Mouse (Mus musculus) macrophage (primary cell): Measurements from ENCODE around the gene Igsf3. TPM values are rescaled to one million over a fixed set of nuclear protein-coding genes. Genes with fewer than 3 reads are reported as not detected.

ENCODE experiments used
- H3K27ac ChIP-seq: fragments of 350-480 bp; formaldehyde crosslinking; 2 replicates; pipeline ENCODE4 v1.9.0; 2021
- H3K36me3 ChIP-seq: fragments of 350-480 bp; formaldehyde crosslinking; 2 replicates; pipeline ENCODE4 v1.9.0; 2021; ENCODE audit errors: inconsistent target
- H3K4me3 ChIP-seq: fragments of 350-480 bp; formaldehyde crosslinking; 2 replicates; pipeline ENCODE4 v1.9.0; 2021; ENCODE audit errors: inconsistent target
- H3K79me2 ChIP-seq: fragments of 350-480 bp; formaldehyde crosslinking; 2 replicates; pipeline ENCODE4 v1.9.0; 2021; ENCODE audit errors: inconsistent target
- WGBS: methylation state at CpG from one replicate; pipeline ENCODE4 v1.1.7; 2026; ENCODE audit warnings: inconsistent platforms; ENCODE audit not compliant: missing documents; 5-methylcytosine and 5-hydroxymethylcytosine counted together
- polyA plus RNA-seq: library from polyadenylated mRNA; stranded (reverse); fragments of 250-400 nt; gene quantifications from 3 replicates; pipeline ENCODE4 v1.2.4, GENCODE M21; 2018; ENCODE audit warnings: inconsistent platforms

Gene Igsf3
- polyA plus RNA-seq, 1 experiment from 2014 or later: 0.03 TPM

GRCm38 (mm10) chr3:101506970-101507702 is 130.3 kb downstream of the Igsf3 start:
- Histone ChIP-seq H3K36me3 (no peaks in the 10 kb centered on the region), H3K4me3 (no peak overlapping the region), H3K79me2 (no peaks in the 10 kb centered on the region), H3K27ac (no peak overlapping the region)
- WGBS: 43% methylated on average over 13 of the region's 14 CpGs

GRCm38 (mm10) chr3:101507766-101508165 is 130.9 kb downstream of the Igsf3 start:
- H3K79me2 ChIP-seq: no peaks in the 10 kb centered on the region
- no peak overlapping the region for H3K27ac ChIP-seq
- 93% methylated on average over 3 of the region's 3 CpGs for WGBS
- H3K4me3 ChIP-seq: no peak overlapping the region
- no peaks in the 10 kb centered on the region for H3K36me3 ChIP-seq

- 96% methylated on average over 10 of the region's 10 CpGs for WGBS
- H3K36me3 ChIP-seq: no peaks in the 10 kb centered on the region
- H3K79me2 ChIP-seq: no peaks in the 10 kb centered on the region
- H3K4me3 ChIP-seq: no peak overlapping the region
- no peak overlapping the region for H3K27ac ChIP-seq
These were observed 133.0 kb downstream of the Igsf3 start for GRCm38 (mm10) chr3:101509707-101510544.

GRCm38 (mm10) chr3:101510632-101511031 is 133.7 kb downstream of the Igsf3 start:
- 88% methylated on average over 5 of the region's 5 CpGs for WGBS
- Histone ChIP-seq H3K4me3 (no peak overlapping the region), H3K36me3 (no peaks in the 10 kb centered on the region), H3K27ac (no peak overlapping the region), H3K79me2 (no peaks in the 10 kb centered on the region)

Other genes starting within 250 kb of the Igsf3 start
- gene Cd2, start 89.1 kb upstream of the Igsf3 start, polyA plus RNA-seq: 0.59 TPM in 1 of 3 replicates, not detected in the others
- 155 to 277 TPM (median 164 TPM) in 3 replicates for gene Atp1a1, start 227.6 kb downstream of the Igsf3 start, polyA plus RNA-seq